Mouse (Mus musculus) activated CD4-positive, CD25-positive, alpha-beta regulatory T cell, adult 9 weeks (primary cell): ENCODE data around the gene Zbtb41. TPM values are rescaled to one million over a fixed set of nuclear protein-coding genes. Genes with fewer than 3 reads are reported as not detected.

ENCODE experiments used
- polyA plus RNA-seq: library from polyadenylated mRNA; unstranded; fragments of 100-300 nt; shearing (Covaris generic); gene quantifications from one replicate; pipeline ENCODE4 v1.2.1, GENCODE M21; 2017

Zbtb41 gene
- 10.8 TPM for polyA plus RNA-seq

DNA sequence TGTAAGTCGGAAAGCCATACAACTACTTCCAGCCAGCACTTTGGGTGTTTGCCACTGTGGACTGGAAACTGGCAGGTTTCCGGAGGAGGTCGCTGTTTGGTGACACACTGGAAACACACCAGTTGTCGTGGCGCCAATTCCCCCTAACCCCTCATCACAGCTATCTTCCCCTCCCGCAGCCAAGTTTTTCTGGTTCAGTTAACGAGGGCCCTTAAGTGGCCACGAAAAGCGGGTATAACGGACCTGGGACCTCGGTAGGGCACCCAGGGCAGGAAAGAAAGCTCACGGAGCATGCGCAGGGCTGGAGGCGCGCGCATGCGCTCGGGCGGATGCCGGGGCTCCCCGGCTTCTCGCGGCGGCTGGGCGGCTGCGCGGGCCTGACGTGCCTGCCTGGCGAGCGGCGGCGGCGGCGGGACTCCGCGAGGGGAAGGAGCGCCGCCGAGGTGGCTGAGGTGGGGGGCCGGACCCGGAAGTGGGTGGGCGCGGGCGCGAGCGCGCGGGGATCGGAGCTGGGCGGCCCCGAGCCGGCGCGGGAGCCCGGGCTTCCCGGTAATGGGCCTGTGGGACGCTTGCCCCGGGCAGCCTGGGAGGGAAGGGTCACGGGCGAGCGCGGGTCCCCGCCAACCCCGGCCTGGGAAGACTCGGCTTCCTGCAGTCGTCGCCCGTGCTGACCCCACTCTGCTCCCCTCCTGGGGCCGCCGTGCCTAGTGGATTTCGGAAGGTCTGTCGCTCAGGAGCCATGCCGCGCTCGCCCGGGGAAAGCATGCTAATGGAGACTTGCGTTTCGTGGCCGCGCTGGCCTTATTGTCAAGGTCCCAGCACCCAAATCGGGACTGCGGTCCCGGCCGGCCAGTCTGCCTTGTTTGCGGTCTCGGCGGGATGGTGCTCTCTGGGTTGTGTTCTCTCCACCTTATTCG, at the start of gene Zbtb41:
Gene Zbtb41, plus strand, starts transcription at position 414 of the 917 bp plus-strand sequence.

DNA sequence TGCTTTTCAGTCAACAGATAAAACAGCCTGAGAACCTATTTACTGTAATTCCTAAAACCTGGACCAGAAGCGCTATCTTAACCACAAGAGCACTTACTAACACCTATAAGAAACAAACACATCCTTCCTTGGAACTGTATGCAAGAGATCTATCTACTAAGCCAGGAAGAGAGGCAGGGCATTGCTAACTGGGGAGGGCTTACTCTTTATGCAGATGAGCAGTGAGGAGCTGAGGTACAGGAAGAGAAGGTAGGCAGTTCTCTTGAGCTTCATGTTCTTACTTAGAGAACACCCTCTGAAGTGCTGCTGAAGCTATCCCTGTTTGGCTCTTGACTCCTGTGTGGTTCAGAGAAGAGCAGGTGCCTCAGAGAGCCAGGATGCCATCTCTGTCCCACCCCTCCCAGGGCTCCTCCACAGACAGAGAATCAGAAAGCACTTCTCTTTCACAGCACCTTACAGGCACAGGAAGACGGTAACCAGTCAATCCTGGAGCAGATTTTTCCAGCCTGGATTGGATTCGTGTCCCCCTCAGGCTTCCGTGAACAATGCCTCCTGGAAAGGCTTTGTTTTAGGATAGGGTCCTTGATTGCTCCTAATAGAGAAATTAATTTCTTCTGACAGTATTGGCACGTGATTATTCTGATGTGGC, 45.3 kb upstream of the Zbtb41 start, which contains the start of gene Crb1:
Gene Crb1, minus strand, starts transcription at position 463 of the 649 bp plus-strand sequence.

GRCm38 (mm10) chr1:139454340-139455225, 32.5 kb downstream of the Zbtb41 start, which contains the start of gene Aspm:
Gene Aspm, plus strand, starts transcription at chr1:139454772.

DNA sequence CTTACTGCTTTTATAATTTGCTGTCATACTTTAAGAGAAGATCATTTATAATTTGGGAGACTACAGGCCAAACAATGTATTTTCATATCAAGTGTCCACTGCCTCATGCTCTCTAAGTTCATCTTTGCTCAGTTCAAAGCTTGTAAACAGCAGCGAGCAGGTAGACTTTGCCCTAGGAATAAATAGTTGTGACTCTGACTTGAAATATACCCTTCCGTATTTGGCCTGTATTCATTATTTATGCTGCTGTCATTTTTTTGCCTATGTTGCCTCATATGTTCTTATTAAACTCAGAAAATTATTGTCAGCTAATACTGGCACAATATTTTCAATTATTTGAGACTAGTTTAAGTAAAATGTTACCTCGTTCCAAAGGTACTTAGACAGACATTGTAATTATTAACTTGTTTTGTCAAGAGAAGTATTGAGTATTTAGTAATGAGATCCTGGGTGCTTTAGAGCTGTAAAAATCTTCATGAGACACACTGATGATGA, 79.2 kb downstream of the Zbtb41 start, which contains the start of gene F13b:
Gene F13b, plus strand, starts transcription at position 445 of the 495 bp plus-strand sequence.

Other genes starting within 250 kb of the Zbtb41 start
- gene Crb1, start 45.2 kb upstream of the Zbtb41 start, polyA plus RNA-seq = 0.06 TPM
- gene Aspm, start 32.5 kb downstream of the Zbtb41 start, polyA plus RNA-seq = 2.1 TPM
- gene F13b, start 79.4 kb downstream of the Zbtb41 start, polyA plus RNA-seq = not detected
- gene Cfhr1, start 138.0 kb downstream of the Zbtb41 start, polyA plus RNA-seq = not detected